Mouse (Mus musculus): Measurements from ENCODE around the gene Mycn.

Gene Mycn

DNA sequence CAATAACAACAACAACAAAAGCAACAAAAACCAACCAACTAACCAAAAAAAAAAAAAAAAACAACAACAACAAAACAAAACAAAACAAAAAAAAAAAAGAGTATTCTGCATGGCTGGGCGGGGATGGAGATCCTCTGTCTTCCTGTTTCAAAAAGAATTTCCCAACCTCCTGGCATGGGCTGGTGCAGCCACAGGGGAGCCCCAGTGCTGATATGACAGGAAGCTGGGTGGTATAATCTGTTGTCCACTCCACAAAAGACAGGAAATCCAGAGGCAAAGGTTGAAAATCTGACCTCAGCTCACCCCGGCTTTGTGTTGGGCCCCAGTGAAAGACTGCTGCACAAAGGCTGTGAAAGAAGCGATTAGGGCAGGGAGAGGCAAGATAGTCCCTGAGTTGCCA, 17.3 kb downstream of the Mycn start:
- DNase-seq (ENCODE audit: extremely low read depth, low read depth): no peak

DNA sequence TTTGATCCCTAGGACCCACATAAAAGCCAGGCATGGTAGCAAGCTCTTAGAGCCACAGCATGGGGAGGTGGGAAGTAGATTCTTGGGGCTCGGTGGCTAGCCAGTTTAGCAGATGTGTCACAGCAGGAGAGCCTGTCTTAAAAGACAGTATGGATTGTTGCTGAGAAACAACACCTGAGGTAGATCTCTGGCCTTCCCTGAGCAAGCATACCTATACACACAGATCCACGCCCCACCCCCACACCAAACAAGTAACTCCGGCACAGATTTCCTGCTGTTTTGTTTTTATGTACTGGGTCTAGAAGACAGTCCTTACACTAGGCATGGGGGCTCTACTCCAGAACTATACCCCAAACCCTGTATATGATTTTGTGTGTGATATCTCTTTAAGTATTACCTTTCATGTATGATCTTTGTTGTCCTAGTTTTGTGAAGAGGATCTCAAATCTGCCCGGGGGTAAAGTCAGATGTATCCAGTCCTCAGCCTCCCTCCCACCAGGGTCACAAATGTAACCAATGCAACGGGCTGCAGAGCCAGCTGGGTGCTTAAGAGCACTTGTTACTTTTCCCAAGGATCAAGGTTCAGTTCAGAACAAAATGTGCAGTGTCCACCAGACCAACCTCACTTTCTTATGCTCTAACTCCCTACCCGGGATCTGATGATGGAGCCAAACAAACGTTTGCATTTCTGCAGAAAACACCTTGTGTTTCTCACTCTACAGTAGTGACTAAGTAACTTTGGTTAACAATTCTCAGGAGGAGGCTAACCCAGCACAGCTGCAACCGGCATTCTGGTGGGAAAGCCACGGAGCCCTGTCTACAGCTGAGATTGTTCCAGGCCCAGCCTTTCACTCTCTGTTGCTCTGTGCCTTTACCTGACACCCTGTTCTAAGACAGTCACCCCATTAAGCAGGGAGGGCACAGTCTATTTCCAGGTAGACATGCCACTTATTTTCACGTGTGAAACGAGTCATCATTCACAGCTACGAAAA, 21.3 kb downstream of the Mycn start:
- no peak for DNase-seq (ENCODE audit: extremely low read depth, low read depth)

DNA sequence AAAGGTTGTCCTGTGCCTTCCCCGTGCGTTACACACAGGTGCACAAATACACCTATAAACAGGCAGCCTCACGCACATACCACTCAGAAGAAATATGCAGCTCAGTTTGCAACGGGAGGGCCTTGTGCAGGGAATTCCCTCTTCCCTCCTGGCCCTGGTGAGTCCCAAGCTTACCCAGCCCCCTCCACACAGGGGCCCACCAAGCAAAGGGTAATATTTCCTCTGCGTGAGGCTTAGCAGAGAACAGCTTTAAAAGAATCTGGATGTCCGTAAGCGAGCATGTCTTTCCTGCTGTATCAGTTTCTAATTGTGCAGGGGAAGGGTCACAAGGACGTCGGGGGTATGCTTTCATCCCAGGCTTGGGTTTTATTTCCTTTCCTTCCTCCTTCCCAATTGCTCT, 25.4 kb downstream of the Mycn start:
- no peak for DNase-seq (ENCODE audit: extremely low read depth, low read depth)

DNA sequence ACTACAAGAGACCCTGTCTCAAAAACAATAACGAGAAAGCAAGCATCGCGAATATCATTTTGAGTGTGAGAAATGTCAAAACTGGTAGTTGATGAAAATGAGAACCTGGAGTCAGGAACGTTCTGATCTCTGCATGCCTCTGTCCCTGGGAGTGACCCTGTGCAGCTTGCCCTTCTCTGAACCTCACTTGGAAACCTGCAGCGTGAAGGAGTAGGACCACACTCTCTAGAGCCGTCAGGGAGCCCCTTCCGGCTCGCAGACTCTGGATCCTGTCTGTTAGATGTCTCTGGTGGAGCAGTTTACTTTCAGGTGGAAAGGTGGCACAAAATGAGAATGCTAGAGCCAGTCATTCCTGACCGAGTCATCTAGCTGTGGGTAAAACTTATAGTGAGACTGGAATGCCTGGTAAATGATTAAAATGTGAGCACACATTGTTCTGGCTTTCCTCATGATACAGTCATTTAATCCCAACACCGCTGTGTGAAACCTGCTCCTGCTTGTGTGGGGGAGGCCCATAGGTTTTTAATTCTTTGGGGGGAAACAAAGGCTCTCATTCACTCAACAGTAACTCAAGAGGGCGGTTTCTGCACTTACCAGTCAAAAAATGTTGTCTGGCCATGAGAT, 31.2 kb downstream of the Mycn start:
- no peak for DNase-seq (ENCODE audit: extremely low read depth, low read depth)

DNA sequence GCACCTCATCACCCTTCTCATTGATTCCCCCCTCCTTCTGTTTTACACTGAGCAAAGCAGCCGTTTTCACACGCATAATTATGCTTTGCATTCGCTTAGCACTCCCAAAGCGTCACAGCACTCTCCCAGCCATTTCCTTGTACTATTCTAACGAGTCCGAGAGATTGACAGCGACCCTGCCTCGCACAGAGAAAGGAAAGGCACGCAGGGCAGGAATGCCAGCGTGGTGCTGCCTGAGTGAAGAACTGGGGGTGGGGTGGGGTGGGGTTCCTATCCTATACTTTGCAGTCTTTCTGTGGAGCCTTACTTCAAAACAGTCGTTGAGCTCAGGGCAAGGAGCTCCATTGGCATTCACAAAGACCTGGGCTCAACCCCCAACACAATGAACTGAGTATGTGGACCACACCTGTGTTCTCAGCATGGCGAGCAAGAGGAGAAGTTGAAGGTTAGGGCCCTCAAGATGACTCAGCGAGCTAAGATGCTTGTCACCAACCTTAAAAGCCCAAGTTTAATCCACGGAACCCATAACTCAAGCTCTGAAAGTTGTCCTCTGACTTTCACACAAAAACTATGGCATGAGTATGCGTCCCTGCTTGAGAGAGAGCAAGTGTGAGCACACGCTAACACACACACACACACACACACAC, 32.0 kb downstream of the Mycn start:
- DNase-seq (ENCODE audit: extremely low read depth, low read depth): no peak

DNA sequence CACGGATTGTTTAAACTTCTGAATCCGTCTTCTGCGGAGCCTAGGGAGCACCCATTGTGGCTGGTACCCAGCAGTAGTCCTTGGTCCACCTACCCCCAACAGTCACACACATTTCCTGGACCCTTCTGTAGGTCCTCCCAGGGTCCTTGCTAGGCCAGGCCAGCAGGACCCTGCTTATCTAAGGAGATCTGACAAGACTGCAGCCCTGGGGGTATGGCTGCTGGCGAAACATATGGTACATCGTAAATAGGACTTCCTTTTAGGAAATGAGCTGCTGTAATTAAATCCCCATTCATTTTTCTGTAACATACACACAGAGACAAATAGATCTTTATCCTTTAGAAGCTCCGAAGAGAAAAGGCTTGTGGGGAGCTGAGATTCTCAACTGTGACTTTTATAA, 34.9 kb downstream of the Mycn start:
- no peak for DNase-seq (ENCODE audit: extremely low read depth, low read depth)

DNA sequence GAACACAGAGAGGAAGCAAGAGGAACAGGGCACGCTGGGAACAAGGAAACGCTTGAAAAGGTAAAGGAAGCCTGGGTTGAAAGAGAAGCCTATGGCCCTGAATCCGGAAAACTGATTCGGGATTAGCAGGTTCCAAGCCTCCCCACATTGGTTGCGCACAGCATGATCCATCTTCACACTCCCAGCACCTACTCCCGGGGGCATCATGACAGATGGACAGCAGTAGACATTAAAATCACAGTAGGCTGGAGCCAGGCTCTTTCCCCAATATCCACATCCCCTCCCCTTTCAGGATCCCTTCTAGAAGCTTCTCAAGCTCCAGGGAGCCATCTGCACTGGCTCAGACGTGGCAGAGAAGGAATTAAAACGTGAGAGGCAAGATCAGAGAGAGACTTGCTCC, 35.4 kb downstream of the Mycn start:
- no peak for DNase-seq (ENCODE audit: extremely low read depth, low read depth)

DNA sequence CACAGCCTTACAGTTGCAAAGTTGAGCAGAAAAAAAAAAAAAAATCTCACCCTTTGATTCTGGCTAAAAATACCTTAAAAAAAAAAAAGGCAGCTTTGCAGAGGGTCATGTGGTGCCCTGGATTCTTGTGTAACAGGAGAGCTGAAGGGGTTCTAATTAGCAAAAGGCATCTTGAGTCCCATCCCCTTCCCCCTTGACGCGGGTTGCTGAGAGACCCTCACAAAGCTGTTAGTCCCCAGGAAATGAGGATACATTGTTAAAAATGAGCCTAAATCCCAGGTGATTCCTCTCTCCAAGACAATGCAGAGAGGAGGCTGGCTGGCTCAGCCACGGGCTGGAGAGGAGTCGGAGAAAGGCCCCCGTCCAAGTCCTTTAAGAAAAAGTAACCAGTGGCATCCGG, 36.6 kb downstream of the Mycn start:
- DNase-seq (ENCODE audit: extremely low read depth, low read depth): no peak

DNA sequence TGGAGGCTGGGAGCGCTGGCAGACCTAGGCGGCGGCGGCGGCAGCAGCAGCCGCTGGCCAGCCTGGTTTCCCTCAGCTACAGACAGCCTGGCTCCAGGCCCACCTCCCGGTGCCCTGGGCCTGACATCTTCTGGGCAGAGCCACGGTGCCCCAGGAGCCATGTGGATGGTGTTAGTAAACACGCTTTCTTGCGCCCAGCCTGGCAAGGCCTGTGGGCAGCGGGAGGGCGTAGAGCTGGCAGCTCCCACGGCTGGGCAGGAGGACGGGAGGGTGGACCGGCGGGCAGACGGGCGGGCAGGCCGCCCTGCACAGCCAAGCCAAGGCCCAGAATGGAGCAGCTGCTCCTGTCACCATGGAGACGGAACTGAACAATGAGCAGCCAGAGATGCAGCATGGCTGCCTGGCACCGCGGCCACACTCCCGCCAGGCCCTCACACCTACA, 37.2 kb downstream of the Mycn start:
- DNase-seq (ENCODE audit: extremely low read depth, low read depth): no peak

DNA sequence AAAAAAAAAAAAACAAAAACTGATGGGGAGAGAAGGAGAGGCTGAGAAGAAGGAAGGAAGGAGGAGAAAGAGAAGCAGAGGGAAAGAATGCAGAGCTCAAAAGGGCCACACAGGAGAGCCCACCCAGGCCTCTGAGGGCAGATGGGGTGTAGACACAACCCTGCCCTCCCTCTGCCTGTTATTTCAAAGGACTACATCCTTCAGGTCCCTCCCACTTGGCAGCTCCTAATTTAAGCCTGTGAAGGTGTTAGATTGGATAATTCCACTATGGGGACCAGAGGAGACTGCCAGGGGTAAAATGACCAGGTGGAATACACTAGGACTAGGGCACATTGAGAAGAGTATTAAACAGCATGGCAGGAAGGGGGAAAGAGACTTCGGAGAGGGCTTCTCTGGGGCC, 37.6 kb downstream of the Mycn start:
- no peak for DNase-seq (ENCODE audit: extremely low read depth, low read depth)

DNA sequence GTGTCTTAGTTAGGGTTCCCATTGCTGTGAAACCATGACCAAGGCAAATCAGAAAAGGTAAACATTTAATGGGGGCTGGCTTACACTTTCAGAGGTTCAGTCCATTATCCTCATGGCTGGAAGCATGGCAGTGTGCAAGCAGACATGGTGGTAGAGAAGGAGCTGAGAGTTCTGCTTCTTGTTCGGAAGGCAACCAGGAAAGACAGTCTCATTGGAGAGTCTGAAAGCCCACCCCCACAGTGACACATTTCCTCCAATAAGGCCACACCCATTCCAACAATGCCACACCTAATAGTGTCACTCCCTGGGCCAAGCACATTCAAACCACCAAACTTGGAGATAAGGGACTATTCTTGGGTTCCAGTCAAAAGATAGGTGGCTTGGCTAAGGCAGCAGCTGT, 39.3 kb downstream of the Mycn start:
- no peak for DNase-seq (ENCODE audit: extremely low read depth, low read depth)

DNA sequence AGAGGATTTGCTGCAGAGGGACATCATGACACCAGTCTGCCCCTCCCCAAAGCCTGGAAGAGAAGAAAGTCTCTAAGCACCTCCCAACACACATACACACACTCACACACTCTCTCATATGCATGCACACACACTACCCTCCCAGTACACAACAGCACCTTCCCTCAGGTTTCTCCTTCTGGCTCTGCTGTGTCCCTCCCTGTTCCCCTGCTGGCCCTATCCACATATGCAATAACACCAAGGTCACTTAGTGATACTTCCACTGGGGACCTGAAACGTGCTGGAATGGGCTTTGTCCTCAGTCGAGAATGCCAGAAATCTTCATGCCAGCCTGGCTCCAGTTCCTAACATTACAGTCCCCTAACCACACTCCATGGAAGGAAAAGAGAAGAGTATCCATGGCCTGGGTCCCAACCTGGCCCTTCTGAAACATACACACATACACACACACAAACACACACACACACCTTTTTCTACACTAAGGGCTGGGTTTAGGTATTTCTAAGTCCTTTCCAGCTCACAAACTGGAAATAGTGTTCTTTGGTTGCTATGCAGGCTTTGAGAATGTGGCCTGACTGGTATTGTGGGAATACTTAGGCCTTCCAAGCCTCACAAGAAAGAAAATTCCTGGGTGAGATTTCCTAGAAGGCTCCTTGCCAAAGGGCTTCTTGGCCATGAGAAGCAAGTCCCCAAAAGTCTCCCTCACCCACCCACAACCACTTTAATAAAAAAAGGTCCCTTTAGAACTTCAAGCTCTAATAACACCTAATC, 43.2 kb downstream of the Mycn start:
- no peak for DNase-seq (ENCODE audit: extremely low read depth, low read depth)

DNA sequence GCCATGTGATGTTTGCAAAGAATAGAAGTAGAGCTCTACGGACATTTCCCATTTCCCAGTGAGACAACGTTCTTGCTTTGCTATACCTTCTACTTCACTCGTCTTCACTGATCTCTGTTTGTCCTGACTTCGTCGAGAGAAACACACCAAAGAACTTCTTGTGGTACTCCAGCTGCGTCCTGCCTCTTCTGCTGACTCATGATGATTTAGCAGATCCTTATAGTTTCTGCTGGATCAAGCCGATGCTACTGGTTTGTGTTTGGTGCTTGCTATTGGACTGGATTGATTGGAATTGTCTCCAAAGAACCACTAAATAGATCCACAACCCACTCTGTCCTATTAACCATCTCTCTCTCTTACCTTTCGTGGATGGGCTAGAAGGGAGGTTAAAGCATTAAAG, 47.7 kb downstream of the Mycn start:
- no peak for DNase-seq (ENCODE audit: extremely low read depth, low read depth)

DNA sequence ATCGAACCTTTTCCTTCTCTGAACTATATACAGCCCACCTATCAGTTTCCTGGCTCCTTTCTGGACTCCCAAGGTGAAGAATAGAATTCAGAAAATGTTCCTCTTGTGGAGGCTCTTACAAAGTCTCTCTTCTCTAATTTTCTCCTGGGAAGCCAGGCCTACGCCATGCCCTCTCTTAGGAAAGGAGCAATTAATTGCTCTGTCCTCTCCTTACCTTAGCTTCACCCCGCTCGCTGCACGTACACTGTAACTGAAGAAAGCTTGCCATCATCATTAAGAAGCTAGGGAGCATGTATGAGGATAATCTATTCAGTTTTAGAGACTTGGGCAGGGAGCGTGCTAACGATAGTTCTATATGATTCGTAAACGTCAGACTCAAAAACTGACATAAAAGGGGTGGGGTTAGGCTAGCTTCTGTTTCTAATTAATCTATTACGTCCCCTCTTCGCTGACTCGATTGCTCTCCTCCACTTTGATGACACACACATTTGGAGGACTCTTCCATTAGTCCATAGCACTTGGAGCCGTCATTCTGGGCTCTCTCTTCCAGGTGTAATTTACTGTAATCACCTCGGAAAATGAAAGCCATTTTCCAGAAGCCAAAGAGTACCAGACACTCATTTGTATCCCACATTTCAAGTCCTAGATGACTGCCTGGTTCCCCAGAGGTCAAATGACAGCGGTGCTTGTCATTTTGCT, 55.4 kb downstream of the Mycn start:
- DNase-seq (ENCODE audit: extremely low read depth, low read depth): no peak
